Mouse (Mus musculus) spleen, embryonic (tissue): ENCODE measurements around the gene Spata33.

Source experiments
- CTCF ChIA-PET: fragments of 350-600 bp; sonication (Branson Sonifier 250); formaldehyde crosslinking; loops from one replicate; lab custom pipeline; 2022; lab: Charles Lee

Gene Spata33

DNA sequence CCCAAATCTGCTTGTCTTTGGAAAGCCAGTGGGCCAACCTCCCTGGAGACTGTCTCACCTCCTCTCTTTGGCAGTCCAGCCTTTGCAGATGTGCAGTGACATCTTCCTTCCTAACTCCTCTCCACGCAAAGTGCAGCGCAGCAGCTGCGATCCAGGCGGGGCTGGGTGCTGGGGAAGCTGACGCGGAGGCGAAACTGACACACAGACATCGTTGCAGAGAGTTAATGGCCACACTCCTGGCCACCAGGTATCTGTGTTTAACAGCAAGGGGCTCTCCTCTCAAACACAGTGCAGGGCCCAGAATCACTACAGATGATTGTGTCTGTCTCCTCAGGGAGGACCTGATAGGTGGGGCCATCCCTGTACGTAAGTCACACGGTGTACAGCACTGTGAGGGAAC, 58.5 kb downstream of the Spata33 start:
- CTCF ChIA-PET: no interaction called here
